Mouse (Mus musculus) right cerebral cortex, postnatal 25 days (tissue): ENCODE results near the gene Cep41.

Source experiments
- DNase-seq: peaks from one replicate; pipeline ENCODE4 v3.0.0; 2022

Gene Cep41

GRCm38 (mm10) chr6:30671696-30672095 lies 21.9 kb downstream of the Cep41 start:
- DNase-seq, result no peak

GRCm38 (mm10) chr6:30667585-30667984 lies 26.0 kb downstream of the Cep41 start:
- DNase-seq, result no peak

DNA sequence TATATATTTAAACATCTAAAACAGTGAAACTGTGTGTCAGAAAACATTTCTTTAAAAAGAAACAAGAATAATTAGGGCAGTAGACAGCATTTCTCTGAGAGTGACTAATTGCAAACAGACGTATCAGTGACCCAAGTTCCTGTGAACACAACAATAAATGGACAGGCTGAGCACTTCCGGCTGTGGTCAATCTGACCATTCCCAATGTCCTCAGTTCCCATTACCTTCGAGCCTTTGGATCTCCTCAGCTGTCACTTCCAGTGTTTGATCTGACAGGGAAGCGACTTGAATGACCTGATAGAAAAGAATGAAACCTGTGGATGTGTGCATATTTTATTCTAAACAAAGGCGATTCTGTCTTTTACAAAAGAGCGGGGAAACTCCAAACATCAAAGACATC lies 27.5 kb downstream of the Cep41 start:
- no peak for DNase-seq

GRCm38 (mm10) chr6:30665296-30665695 lies 28.3 kb downstream of the Cep41 start:
- DNase-seq, result no peak

GRCm38 (mm10) chr6:30664776-30665175 lies 28.8 kb downstream of the Cep41 start:
- no peak for DNase-seq

DNA sequence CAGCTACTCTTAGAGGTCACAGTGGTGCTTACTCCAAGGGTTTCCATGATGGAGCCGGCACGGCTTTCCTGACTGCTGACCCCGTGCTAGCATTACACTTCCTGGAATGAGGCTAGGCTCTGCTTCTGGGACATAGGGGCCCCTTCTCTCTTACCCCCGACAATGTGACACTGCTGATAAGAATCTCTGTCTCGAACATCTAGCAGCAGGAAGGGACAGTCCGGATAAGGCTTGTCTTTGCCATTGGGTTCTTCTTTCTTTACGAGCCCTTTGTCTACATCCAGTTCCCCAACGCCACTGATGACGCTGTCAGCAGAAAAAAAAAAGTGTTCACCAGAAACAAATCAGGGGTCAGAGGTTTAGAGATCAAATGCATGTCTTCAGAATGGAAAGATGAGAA lies 34.9 kb downstream of the Cep41 start:
- no peak for DNase-seq

DNA sequence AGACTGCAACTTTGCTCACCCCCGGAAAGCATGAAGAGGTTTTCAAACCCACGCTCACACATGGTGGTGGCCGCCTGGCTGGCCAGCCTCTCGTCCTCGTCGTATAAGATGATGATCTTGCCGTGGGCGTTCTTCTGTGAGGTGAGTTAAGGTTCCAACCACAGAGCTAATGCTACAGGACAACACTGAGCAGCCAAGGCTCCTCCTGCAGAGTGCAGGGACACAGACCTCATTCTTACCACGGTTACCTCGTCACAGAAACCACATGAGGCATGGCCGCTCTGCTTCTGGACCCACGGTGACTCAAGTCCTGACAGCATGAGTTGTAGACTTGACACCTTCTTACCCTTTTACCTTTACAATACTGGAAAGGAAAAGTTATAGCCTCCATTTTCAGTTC lies 36.3 kb downstream of the Cep41 start:
- DNase-seq, result no peak

DNA sequence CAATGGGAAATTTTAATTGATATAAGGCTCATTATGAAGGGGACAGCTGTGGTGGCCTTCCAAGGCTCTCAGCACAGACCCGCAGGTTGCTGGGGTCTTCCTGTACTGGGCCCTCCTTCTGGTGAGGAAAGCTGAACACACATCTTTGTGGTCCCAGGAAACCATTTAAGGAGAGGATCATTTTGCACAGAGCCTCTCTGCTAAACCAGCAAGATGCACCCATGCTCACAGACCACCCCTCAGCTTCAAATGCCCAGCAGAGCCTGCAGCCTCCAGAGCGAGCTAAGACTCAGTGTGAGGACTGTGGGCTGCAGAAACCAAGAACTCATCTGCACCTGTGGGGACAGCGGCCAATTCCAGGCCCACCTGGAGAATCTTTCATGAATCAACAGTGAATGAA lies 38.6 kb downstream of the Cep41 start:
- DNase-seq, result no peak

GRCm38 (mm10) chr6:30654402-30654859 lies 39.1 kb downstream of the Cep41 start:
- DNase-seq, result no peak

GRCm38 (mm10) chr6:30653518-30653917 lies 40.0 kb downstream of the Cep41 start:
- no peak for DNase-seq

DNA sequence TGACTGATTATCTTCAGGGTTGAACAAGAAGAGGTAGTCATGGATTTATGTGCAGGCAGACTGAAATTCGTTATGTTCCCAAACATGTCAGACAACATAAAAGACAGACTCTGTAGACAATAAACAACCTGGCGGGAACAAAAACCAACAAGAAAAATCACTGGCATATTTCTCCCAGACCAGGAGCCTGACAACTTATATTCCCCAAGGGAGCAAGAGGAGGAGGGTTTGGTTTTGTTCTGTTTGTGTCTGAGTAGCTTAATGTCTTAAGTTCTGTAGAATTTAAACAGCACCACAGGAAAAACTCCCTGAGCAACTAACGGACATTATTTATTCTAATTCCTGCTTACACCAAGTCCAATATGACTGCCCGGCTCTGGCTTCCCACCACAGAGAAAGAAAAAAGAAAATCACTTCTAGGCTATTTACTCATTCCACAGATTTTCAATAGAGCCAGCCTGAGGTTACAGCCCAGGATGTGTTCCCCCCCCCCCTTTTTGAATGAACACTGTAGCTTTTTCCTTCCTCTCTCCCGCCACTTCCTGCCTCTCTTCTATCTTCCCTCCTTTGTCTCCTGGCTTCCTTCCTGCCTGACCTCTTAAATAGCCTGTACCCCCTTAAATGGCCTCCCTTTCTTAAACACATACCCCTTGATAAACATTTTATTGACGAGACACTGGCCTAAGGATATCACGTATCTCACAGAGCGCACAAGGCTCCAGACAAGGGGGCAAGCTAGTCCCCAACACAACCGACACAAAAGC lies 40.9 kb downstream of the Cep41 start:
- DNase-seq, result no peak

DNA sequence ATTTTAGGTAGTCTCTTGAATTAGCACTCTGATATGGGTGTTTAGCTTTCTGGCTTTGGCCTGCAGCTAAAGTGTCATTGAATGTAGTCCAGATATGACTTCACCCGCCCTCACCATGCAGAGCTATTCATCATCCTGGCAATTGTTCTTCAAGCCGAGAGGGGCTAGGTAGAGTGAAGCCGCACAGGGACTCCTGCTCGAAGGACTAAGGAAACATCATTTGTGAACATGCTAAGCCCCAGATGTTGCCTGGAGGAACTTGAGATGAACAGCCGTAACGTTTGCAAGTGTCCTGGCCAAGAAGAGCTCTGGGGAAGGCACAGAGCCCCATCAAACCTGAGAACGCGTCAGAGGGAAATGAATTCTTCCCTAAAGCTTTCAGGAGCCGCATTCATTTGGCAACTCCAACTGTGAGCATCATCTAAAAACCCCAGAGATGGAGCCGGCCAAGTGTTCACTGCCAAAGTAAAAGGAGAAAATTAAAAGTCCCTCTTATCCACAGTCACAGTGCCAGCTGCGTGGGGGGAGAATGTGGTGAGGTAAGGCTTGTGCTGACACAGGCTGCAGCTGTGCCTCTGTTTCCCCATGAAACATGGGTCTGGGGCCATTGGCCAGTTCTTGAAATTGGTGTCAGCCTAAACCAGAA lies 43.8 kb downstream of the Cep41 start:
- peak; percentile 47 for DNase-seq

DNA sequence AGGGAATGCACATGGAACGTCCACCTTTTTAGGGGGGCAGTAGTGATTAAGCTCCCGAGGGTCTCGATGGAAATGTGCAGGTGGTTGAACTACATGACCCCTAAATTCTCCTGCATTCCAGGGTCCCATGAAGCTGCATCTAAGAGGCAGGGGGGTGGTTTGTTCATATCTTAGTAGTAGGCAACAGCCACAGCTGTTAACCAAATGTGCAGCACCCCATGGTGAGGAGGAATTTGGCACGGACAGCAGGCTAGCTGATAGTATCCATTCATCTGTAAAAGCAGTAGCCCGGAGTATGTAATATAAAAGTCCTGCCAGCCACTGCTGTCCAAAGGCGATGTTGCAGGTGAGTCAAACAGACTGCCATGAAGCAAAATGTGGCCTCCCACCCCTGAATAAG lies 48.2 kb downstream of the Cep41 start:
- DNase-seq, result no peak

GRCm38 (mm10) chr6:30644462-30644861 lies 49.1 kb downstream of the Cep41 start:
- DNase-seq, result no peak

GRCm38 (mm10) chr6:30643694-30644460 lies 49.7 kb downstream of the Cep41 start:
- no peak for DNase-seq

DNA sequence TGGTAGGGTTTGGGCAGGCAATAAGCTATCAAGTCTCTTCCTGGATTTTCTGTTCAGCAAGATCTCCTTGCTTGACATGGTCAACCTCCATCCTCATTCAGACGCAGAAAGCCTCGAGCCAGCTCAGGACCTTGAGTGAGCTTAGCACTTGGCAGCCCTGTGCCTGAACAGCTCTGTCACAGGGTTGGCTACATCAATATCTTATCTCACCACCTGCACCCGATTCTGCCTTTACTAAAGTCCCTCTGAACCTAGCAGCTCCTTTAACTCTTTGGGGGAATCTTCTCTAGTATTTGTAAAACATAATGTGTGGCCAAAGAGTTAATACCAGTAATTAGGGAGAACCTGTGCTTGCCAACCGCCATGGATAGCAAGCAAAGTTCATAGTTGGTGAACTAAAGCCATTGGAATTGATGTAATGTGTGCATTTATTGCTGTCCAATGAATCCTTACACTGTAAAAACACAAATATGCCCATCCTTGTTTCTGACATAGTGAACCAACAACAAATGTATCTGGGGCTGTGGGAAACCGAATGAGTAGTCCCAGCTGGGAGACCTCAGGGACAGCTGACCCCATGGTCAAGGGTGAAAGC lies 54.8 kb downstream of the Cep41 start, which contains the start of gene Cpa1:
TSS of gene Cpa1 (plus strand) at position 545 of the 595 bp plus-strand sequence.
- no peak for DNase-seq

DNA sequence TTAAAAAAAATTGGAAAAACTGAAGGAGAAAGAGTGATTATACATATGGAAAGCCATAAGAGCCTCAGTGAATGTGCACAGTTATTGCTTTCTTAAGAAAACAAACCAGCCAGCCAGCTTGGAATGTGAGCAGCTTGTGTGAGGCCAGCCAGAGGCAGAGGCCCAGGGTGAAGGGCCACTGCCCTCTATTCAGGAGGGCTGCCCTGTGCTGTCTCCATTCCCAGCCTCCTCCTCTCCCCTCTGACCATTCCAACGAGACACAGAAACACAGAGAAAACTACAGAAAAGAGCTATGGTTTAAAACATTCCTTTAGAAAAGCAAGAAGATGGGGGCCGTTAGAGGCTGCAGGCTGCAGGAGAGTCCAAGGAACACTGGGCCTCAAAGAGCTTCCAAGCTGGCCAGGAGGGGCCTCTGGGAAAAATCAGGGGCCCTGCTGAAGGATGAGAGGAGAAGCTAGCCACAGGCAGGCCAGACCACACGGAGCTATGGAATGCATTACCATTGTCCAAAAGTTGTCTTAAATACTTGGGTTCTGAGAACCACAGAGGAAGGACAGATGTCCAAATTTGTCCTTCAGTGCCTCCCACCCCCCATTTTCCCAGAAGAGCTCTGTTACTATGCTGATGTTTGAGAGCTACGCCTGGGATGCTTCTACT lies 57.2 kb downstream of the Cep41 start:
- no peak for DNase-seq

GRCm38 (mm10) chr6:30635361-30635862 lies 58.1 kb downstream of the Cep41 start:
- no peak for DNase-seq

- DNase-seq, result no peak
These were observed 63.6 kb downstream of the Cep41 start for GRCm38 (mm10) chr6:30629989-30630388.

GRCm38 (mm10) chr6:30628152-30628551 lies 65.4 kb downstream of the Cep41 start:
- peak; percentile 23 for DNase-seq

GRCm38 (mm10) chr6:30624763-30625162 lies 68.8 kb downstream of the Cep41 start:
- DNase-seq, result no peak

GRCm38 (mm10) chr6:30621986-30622389 lies 71.6 kb downstream of the Cep41 start:
- no peak for DNase-seq
